Mouse (Mus musculus) T-helper 1 cell (primary cell): ENCODE results near the gene Cdc14a.

ENCODE experiments used
- in situ Hi-C: fragments of 300-600 bp; cut with MboI, MseI; formaldehyde crosslinking; loops from one replicate; pipeline ENCODE4 v1.15.1; 2025; ENCODE audit warnings: high pct_unique_total_duplicates

The Cdc14a gene

GRCm38 (mm10) chr3:116423353-116424159, at the start of gene Cdc14a:
Gene Cdc14a, minus strand, starts transcription at chr3:116424032.
- in situ Hi-C loops: loop anchor here (5.0 kb wide), 2 partner anchors 44 to 79 kb away; no protein-coding TSS in a partner anchor

- in situ Hi-C loops: loop anchor here (5.0 kb wide), 1 partner anchor 43 kb away; the partner anchor contains the start of gene Cdc14a
Measured at GRCm38 (mm10) chr3:116465709-116466108, 41.9 kb upstream of the Cdc14a start.

GRCm38 (mm10) chr3:116464318-116464717, 40.5 kb upstream of the Cdc14a start:
- in situ Hi-C loops: no loop called here

- in situ Hi-C loops: no loop called here
Measured at GRCm38 (mm10) chr3:116461053-116461452, 37.2 kb upstream of the Cdc14a start.

GRCm38 (mm10) chr3:116454529-116454928, 30.7 kb upstream of the Cdc14a start:
- in situ Hi-C loops: no loop called here

GRCm38 (mm10) chr3:116450741-116451140, 26.9 kb upstream of the Cdc14a start:
- in situ Hi-C loops: no loop called here

- in situ Hi-C loops: loop anchor here (10.0 kb wide), 1 partner anchor 1200 kb away; no protein-coding TSS in a partner anchor
Measured at GRCm38 (mm10) chr3:116444327-116444726, 20.5 kb upstream of the Cdc14a start.

- in situ Hi-C loops: loop anchor here (10.0 kb wide), 1 partner anchor 1198 kb away; no protein-coding TSS in a partner anchor
Measured at GRCm38 (mm10) chr3:116442788-116443187, 19.0 kb upstream of the Cdc14a start.

- in situ Hi-C loops: loop anchor here (10.0 kb wide), 1 partner anchor 1197 kb away; no protein-coding TSS in a partner anchor
Measured at GRCm38 (mm10) chr3:116441518-116442205, 17.8 kb upstream of the Cdc14a start.

GRCm38 (mm10) chr3:116440066-116440997, 16.5 kb upstream of the Cdc14a start:
- in situ Hi-C loops: loop anchor here (10.0 kb wide), 1 partner anchor 1196 kb away; no protein-coding TSS in a partner anchor

GRCm38 (mm10) chr3:116436811-116437601, 13.2 kb upstream of the Cdc14a start:
- in situ Hi-C loops: no loop called here

- in situ Hi-C loops: no loop called here
Measured at GRCm38 (mm10) chr3:116436113-116436512, 12.3 kb upstream of the Cdc14a start.

- in situ Hi-C loops: no loop called here
Measured at GRCm38 (mm10) chr3:116434757-116435156, 10.9 kb upstream of the Cdc14a start.

- in situ Hi-C loops: no loop called here
Measured at GRCm38 (mm10) chr3:116425901-116426300, 2.1 kb upstream of the Cdc14a start.

GRCm38 (mm10) chr3:116424973-116425284, 1.1 kb upstream of the Cdc14a start:
- in situ Hi-C loops: loop anchor here (5.0 kb wide), 2 partner anchors 42 to 77 kb away; no protein-coding TSS in a partner anchor

GRCm38 (mm10) chr3:116424160-116424972, 534 bp upstream of the Cdc14a start:
- in situ Hi-C loops: loop anchor here (5.0 kb wide), 2 partner anchors 43 to 78 kb away; no protein-coding TSS in a partner anchor

GRCm38 (mm10) chr3:116422795-116423352, 958 bp downstream of the Cdc14a start:
- in situ Hi-C loops: loop anchor here (5.0 kb wide), 2 partner anchors 44 to 79 kb away; no protein-coding TSS in a partner anchor

GRCm38 (mm10) chr3:116422074-116422473, 1.8 kb downstream of the Cdc14a start:
- in situ Hi-C loops: loop anchor here (5.0 kb wide), 2 partner anchors 45 to 80 kb away; no protein-coding TSS in a partner anchor

- in situ Hi-C loops: loop anchor here (5.0 kb wide), 2 partner anchors 46 to 81 kb away; no protein-coding TSS in a partner anchor
Measured at GRCm38 (mm10) chr3:116421121-116421520, 2.7 kb downstream of the Cdc14a start.
